Mouse (Mus musculus): ENCODE measurements at regions not wholly inside any gene's neighbourhood (a gene's known extent, or its start where the extent isn't known, plus 50 kb on each side); places are given as distances from the start of the nearest gene placed in this dataset.
A peak's percentile ranks its signal among the peaks of the same experiment; 100 is the strongest.

DNA sequence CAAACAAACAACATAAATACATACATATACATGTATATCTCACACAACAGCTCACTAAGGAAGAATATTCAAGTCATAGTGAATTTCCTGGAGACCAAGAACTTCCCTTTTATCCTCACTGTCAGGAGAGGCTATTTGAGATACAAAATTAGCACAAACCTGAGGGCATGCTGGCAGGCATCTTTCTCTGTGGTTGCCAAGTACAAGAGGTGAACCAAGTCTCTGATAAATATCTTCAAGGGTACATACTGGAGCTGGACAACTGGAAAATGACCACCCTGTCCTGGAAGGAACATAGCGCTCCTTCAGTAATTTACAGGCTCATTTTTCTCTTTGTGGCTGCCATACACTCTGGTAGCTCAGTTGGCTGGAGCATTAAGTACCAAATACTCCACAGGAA, 56.8 kb upstream of the Ssr3 start:
- WGBS = 86% methylated on average over 1 of the region's 1 CpGs

DNA sequence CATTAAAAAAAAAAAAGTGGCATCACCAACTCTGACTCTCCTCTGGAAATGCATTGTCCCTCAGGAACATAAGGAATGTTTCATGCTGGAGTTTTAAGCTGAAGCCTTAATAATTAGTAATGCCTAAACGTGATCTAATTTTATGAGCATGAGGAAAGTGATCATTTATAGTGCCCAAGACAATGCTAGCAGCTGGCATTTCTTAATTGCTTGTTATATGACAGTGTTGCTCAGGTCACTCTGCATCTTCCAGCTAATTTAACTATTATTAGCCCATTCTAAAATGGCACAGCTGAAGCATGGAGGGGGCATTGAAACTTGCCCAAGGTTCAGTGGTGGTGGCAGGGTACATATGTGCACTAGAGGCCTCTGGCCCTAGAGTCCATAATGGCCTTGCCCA, 51.3 kb upstream of the Ssr3 start:
- no peak overlapping the region for H3K4me2 ChIP-seq
- WGBS = 60% methylated on average over 1 of the region's 1 CpGs
- ATAC-seq (ENCODE audit: borderline replicate concordance, extremely low read depth, low FRiP score, low TSS enrichment) = no peak
- no peak overlapping the region for H3K9ac ChIP-seq
- no peak overlapping the region for H3K4me3 ChIP-seq
- peaks cover 12% of the 10 kb centered on the region; the same call in 1 of the 2 replicates for H3K4me1 ChIP-seq
- H3K27me3 ChIP-seq = no peaks in the 10 kb centered on the region
- H3K36me3 ChIP-seq = no peaks in the 10 kb centered on the region
- H3K9me3 ChIP-seq = no peaks in the 10 kb centered on the region
- no peak overlapping the region for H3K27ac ChIP-seq

More for the DNA sequence above, 56.8 kb upstream of the Ssr3 start:
- H3K4me1 ChIP-seq = no peaks in the 10 kb centered on the region
- ATAC-seq (ENCODE audit: borderline replicate concordance, extremely low read depth, low FRiP score, low TSS enrichment) = no peak
- no peaks in the 10 kb centered on the region for H3K36me3 ChIP-seq
- H3K4me2 ChIP-seq = no peak overlapping the region
- no peak overlapping the region for H3K27ac ChIP-seq
- H3K9ac ChIP-seq = no peak overlapping the region
- H3K4me3 ChIP-seq = no peak overlapping the region
- no peaks in the 10 kb centered on the region for H3K27me3 ChIP-seq
- no peaks in the 10 kb centered on the region for H3K9me3 ChIP-seq

DNA sequence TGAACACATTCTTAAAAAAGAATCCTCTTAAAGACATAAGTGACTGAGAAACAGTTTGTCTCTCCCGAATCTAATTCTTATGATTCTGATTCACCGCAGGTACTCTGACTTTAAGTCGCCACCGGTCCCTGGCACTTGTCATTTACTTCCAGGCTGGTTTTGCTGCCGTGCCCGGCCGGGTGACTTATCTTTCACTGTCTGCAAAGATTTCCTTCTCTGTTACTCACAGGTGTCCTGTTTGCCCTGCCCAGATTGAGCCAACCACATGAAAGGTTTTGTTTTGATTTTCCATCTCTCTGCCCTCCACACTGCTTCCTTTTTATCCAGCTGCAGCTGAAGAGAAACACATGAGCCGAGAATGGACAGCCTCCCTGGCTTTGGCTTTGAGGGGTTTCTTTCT, 50.5 kb upstream of the Ssr3 start:
- H3K9me3 ChIP-seq = no peaks in the 10 kb centered on the region
- peaks cover 12% of the 10 kb centered on the region; the same call in 1 of the 2 replicates for H3K4me1 ChIP-seq
- no peak overlapping the region for H3K4me2 ChIP-seq
- no peak overlapping the region for H3K27ac ChIP-seq
- 53% methylated on average over 8 of the region's 8 CpGs for WGBS
- no peak overlapping the region for H3K9ac ChIP-seq
- H3K36me3 ChIP-seq = no peaks in the 10 kb centered on the region
- H3K4me3 ChIP-seq = no peak overlapping the region
- no peaks in the 10 kb centered on the region for H3K27me3 ChIP-seq
- ATAC-seq (ENCODE audit: borderline replicate concordance, extremely low read depth, low FRiP score, low TSS enrichment) = no peak

DNA sequence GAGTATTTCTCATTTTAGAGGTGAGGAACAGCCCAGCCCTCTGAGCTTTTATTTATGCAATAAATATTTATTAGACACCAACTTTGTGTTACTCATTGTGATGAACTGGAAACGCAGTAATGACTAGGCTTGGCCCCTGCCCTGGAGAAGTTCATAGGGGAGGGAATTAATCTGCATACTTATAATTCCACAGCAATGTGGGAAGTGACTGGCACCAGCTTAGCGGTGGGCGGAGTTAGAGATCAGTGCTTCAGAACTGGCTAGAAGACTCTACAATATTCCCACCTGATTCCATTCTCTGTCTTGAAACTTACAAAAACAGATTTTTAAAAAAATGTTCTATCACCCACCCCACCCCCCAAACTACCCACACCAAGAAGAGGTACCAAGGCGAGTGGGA, 49.8 kb upstream of the Ssr3 start:
- 59% methylated on average over 4 of the region's 4 CpGs for WGBS
- peak overlapping the region; percentile 57; the same call in 1 of the 2 replicates for H3K27ac ChIP-seq
- H3K27me3 ChIP-seq = no peaks in the 10 kb centered on the region
- H3K4me2 ChIP-seq = no peak overlapping the region
- peak; percentile 60; the same call in 1 of the 2 replicates for ATAC-seq (ENCODE audit: borderline replicate concordance, extremely low read depth, low FRiP score, low TSS enrichment)
- no peak overlapping the region for H3K4me3 ChIP-seq
- H3K4me1 ChIP-seq = peaks cover 12% of the 10 kb centered on the region; the same call in 1 of the 2 replicates
- no peaks in the 10 kb centered on the region for H3K9me3 ChIP-seq
- no peaks in the 10 kb centered on the region for H3K36me3 ChIP-seq
- H3K9ac ChIP-seq = no peak overlapping the region
